Mouse (Mus musculus) testis, postnatal 10 days (tissue): ENCODE measurements at regions not wholly inside any gene's neighbourhood (a gene's known extent, or its start where the extent isn't known, plus 50 kb on each side); places are given as distances from the start of the nearest gene placed in this dataset.
"Not testable (repeated sequence)": the region's sequence is repeated elsewhere in the genome, so short reads cannot be mapped to it uniquely, and the experiment has no call there.

Experiments
- DNase-seq: peaks from one replicate; pipeline ENCODE4 v3.0.0; 2021; ENCODE audit warnings: low spot score

DNA sequence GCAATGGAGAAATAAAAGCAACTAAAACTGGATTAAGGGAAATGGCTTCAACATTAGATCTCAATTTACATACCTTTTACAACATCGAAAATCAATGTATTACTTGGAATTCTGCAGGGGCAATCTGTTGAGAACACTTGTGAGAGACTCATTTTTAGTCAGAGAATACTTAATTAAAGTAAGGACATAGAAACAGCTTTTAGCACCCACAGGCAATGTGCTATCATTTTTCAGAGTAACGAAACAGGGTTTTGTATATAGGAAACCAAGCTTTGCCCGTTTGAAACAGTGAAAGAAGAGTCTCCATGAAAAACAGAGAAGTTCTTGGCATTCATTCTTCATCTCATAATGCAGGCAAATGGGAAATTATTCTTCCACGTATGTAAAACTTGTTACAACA lies 196.4 kb downstream of the Tdrd3 start:
- DNase-seq, result no peak

DNA sequence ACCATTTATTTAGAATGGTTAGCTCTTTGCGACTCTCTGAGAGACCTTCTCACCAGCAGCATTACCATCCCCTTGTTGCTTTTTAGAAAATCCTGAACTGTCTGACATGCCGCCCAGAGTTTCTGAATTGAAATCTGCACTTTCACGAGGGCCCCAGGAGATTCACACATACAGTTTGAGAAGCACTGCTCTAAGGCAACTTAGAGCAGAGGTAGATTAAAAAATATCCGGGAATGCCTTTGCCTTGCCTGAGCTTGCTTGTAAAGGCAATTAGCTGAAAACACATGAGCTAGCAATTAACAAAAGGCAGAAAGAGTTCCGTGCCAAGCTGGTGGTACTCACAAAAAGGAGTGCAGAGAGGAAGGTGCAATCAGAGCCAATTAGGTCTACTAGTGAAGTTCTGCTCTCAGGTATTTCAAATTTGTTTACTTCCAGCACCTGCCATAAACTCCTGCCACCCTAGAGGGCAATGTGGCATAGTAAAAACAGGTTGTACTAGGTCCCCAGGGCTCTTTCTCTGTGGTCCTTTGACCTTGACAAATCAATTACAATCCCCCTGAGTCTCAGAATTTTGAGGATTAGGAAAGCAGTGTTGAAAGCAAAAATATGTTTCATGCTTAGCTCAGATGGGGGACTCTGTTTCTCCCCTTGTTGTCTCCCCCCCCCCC lies 203.1 kb downstream of the Tdrd3 start:
- DNase-seq, result no peak

DNA sequence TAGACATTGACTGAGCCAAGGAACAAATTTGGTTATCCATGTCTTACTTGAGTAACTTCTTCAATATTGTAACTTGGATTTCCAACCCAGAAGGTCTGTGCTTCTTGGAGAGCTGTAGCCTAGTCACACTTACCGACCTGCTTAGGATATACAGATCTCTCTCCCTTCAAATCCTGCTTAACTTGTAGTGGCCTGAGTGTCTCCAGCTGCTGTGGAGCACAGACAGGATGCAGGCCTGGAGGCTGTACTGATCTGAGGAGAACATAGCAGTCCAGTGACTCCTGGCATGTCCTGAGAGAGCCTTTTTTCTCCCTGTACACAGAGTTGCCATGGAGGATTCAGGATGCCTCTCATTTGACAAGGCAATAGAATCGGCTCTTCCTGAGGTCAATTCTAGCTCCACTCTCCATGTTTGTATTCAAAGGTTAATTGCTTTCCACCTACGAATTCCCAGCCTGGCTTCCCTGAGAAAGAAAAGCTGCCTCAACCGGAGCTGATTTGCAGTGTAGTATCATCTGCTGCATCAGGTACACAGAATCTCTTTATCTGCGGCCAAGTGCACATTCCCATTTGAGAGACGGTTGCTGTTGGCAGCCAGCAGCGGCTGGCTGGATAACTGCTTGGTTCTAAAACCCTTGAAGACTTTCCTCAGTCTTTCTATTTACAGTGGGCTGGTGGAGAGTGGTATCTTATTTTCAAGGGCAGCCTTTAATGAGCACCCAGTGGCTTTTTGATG lies 214.8 kb downstream of the Tdrd3 start:
- no peak for DNase-seq

DNA sequence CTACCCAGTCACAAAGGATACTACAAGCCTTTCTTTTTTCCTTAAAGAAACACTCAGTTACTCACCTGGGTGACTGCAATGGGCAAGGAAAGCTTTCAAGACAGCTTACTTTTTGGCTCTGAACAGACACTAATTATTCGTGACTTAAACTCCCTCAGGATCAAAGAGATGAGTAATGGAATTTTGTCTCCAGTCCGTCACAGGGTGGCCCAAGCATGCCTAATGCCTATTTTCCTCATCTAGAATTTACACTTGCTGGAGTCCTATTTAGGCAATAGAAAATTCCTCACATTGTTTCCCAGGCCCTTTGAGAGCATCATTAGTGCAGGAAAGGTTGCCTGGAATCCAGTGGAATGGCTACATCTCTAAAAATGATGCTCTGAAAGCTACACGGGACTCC lies 218.2 kb downstream of the Tdrd3 start:
- DNase-seq, result no peak

DNA sequence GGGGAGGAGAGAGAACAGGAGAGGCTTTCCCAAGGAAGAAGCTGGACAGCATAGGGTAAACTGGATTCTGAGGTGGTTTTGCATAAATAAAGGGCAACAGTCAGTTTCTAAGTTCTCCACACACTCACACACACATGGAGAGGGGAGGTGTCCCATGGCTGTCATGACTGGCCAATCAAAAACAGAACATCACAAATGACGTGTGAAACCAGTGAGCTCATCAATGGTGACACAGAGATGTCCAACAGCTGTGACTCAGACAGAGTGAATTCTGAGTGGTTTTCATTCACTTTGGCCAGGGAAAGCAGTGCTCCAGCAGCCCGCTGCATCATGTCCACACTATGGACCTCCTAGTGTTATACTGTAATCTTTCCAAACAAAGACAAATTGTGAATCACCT lies 220.7 kb downstream of the Tdrd3 start:
- no peak for DNase-seq

DNA sequence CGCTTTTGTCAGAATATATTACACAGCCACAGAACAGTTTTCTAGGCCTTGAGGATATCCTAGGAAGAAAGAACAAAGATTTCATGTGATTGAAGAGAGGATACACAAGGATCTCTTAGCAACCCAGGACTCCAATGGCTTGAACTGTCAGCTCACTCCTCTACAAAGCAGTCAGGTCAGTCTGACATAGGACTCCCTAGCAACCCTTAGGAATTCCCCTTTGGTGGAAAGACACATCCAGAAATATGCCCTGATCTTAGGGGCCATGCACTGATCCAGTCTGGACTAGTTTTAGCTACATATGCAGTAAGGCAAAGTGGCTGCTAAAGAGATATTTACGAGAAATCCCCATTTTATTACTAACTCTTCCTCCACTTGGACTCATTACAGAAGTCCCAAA lies 251.5 kb downstream of the Tdrd3 start:
- DNase-seq, result no peak

DNA sequence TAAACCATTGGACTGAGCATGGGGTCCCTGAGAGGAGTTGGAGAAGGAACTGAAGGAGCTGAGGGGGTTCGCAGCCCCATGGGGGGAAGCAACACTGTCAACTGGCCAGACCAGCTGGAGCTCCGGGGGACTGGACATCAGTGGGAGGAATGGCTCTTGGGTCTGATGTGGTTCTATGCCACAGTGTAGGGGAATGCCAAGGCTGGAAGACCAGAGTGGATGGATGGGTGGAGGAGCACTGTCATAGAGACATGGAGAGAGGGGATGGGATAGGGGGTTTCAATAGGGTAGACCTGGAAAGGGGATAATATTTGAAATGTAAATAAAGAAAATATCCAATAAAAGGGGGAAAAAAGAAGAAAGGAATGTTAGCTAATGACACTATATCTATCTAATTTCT lies 253.1 kb downstream of the Tdrd3 start:
- no peak for DNase-seq

DNA sequence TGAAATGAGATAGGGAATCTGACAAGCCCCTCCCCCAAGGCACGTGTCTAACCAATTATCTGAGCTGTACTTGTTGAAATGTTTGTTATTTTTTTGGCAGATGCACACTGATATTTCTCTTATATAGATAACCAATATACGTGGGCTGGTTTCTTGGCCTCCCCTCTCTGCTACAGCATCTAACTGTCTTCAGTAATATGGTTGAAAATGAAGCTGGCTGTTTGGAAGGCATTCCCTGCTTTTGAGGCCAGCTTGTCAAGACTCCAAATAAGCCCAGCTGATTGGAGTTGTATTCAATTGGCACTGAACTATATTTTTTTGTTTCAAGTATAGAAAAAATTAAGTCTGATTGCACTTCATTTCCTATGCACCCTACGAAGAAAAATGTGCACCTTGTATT lies 264.3 kb downstream of the Tdrd3 start:
- no peak for DNase-seq

DNA sequence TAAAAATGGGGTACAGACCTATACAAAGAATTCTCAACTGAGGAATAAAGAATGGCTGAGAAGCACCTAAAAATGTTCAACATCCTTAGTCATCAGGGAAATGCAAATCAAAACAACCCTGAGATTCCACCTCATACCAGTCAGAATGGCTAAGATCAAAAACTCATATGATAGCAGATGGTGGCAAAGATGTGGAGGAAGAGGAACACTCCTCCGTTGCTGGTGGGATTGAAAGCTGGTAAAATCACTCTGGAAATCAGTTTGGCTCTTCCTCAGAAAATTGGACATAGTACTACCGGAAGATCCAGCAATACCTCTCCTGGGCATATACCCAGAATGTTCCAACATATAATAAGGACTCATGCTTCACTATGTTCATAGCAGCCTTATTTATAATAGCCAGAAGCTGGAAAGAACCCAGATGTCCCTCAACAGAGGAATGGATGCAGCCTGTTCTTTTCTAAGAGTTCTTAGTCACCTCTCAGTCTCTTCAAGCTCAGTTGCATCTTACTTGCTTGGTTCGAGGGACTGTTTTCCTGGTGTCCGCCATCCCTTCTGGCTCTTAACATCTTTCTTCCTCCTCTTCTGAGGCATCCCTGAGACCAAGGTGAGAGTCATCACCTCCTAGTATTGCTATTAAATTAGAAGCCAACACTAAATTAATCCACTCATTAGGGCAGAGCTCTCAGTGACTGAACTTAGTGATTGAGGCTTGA lies 266.8 kb downstream of the Tdrd3 start:
- DNase-seq, result not testable (repeated sequence)

DNA sequence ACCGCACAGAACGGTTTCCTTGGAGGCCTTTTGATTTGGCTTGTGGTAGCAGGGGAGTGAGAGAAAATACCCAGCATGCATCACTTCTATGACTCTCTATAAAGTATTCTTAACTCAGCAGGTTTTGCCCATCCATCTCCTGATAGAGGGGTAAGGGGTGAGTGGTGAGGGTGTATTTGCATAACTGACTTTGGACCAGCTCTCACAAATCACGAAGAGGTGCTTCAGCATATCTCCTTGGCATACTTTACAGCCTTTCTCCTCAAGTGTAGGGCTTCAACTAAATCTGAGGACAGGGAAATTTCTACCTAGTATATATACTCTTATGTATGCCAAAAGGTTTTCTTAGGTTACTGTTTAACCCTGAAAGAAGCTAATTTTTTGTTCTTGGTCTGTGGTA lies 273.4 kb downstream of the Tdrd3 start:
- DNase-seq, result no peak

DNA sequence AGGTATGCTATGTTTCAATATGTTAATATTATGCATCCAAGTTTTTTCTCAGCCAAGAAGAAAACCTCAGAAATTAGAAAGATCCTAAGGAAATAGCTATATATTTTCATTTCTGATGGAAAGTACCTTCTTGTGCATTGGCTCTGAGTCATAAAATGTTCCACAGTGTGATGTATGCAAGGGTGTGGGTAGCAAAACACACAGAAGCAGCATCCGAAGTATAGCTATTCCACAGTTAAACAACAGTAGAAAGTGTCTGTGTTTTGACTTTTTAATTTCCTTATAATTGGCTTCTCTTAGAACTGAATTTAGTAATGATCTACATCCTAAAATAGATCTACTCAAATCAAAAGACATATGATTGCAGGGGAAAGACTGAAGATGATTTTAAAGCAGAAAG lies 320.0 kb downstream of the Tdrd3 start:
- DNase-seq, result no peak

DNA sequence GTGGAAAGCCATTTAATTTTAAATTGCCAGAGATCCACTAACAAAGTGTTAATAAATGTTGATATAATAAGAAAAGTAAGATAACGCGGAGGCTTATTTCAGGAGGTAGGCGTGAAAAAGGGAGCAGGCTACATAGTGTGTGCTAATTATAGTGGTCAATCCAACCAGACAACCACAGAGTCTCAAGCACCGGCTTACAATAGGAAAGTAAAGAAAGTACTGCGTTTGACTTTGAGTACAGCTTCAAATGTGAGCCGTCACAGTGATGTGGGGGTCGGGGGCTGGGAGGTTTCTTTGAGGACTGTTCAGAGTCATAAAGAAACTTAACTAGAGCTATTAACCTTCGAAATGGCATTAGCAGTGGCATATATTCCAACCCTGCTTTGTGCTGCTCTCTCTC lies 329.1 kb downstream of the Tdrd3 start:
- DNase-seq, result no peak

DNA sequence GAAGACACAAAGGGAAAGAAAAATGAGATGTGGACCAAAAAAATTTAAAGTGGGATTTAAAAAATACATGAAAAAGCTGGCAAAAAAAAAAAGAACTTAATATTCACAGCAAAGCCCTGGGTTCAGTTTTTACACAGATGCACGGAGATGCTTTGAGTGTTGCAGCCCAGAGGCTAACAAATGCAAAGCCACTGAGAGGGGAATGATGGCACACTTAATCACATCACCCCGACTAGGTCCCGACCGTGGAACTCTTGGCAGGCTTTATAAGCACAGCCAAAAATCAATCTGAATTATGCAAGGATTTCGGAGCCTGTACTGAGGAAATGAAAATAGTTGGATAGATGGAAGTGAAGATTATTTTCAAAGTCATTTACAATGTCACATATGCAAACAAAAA lies 329.6 kb downstream of the Tdrd3 start:
- no peak for DNase-seq

DNA sequence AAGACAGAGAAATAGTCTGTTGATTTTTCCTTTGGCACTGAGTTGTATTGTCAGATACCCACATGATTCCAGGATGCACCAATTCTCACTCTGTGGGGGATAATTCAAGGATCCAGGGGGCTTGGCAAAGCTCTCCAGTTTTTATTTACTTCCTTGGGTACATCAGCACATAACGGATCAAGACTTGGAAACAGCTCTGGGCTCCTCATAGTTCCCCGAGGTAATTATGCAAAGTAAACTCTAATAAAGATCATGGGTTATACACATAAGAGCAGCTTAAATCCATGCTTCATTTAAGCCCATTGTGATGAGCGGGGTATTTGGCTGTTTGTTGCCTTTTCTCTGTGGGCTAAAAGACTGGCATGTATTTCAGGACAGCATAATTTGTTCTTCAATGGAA lies 332.6 kb downstream of the Tdrd3 start:
- no peak for DNase-seq

DNA sequence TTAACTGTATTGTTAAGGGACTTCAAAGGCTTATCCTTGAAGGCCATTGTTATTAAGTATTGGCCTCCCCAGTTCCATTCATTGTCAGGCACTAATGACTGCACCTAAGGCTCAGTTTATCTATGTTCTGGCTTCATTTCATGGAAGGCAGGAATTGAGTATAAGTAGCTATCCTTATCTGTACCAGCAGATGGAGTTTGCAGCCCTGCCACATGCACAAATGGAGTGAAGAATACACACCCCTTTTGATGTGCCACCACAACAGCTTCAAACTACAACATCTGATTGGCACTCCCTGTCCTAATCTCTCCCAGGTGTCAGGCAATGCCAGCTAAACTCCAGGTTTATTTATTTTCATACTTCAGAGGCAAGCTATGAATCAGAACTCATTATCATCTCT lies 333.3 kb downstream of the Tdrd3 start:
- DNase-seq, result no peak

DNA sequence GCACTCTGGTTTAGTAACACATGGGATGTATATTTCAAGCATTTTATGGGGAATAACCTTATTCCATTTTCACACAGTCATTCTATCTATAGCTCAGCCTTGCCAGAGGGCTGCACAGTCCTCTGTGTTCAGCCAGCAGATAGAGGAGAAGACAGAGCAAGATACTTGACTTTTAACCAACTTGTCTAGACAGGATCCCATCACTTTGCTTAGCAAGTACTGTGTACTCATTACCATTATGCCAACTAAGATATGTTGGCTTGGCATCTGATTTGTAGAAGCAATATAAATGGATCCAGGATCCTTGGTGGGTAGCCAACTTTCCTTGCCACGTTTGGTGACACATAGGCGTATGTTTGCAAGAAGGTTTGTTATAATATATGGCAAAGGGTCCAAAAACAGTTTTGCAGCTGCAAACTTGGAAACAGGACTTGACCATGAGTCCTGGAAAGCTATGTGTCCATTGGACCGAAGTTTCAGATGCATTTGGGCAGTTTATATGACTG lies 334.3 kb downstream of the Tdrd3 start:
- DNase-seq, result no peak

DNA sequence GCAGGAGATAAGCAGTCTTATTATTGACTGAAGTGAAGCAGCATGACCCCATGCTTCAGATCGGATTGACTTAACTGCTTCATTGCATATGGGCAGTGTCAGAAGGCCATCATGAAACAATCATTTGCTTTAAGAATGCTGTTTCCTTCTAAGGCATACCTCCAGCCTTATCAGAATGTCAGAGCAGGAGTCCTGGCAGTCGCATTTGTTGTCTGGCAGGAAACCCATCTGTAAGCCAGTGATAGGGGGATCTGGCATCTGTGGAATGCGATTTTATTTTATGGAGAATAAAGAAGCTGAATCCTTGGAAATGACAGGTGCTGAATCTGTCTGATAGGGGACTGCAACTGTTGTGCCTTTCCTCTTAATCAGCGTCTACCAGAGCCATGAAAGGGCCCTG lies 338.3 kb downstream of the Tdrd3 start:
- no peak for DNase-seq

DNA sequence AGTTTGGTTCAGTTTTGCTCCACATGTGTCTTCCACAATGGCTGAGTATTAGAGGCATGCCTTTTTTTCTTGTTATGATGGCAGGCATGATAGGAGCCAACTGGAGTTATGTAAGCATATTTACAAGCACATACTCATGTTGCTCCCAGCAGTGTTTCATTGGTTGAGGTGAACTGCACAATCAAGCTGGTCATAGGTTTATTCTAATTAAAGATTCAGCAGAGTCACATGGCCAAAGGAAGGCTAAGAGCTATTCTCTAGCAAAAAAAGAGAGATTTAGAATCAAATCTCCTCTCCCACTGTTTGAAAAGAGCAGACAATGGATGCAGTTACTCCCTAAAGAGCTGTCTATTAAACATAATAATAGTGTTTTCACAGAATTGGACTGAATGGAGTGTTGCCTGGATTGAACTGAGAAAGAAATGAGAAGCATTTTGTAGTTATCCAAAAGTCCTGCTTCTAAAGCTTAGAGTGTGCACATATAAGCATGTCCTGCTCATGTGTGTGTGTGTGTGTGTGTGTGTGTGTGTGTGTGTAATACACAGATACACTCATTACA lies 359.0 kb downstream of the Tdrd3 start:
- DNase-seq, result no peak

DNA sequence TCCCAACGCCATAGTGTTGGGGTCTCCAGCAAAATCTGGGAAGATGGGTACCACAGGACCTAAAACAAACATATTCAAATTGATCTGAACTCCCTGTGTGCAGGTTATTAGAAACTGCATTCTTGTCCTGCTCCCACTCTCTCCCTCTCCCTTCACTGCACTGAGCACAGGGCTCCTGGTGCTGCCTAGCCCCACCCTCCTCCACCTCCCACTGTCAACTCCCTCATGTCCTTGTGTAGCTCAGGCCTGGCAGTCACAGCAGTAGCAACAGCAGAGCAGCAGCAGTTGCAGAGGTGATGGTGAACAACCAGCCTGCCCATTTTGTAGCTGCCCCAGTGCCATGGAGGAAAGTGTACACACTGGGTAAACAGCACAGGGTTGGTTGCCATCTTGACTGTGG lies 383.4 kb downstream of the Tdrd3 start:
- DNase-seq, result peak; percentile 64

DNA sequence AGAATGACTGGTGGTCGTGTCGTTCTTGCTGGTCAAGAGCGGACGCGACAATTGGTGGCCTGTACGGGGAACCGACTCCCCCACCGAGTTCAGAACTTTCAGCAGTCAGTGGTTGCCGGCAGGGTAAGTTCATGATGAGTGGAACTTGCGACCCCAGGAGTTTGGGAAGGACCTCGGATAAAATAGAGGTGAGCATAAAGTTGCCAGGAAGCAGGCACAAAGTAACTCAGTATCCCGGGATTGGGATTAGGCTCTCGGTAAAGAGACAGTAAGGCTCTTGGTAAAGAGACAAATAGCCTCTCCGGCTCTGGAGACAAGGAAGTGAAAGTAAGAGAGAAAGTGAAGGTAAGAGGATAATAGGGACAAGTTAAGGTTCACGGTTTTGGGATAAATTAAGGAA lies 393.2 kb downstream of the Tdrd3 start:
- not testable (repeated sequence) for DNase-seq

DNA sequence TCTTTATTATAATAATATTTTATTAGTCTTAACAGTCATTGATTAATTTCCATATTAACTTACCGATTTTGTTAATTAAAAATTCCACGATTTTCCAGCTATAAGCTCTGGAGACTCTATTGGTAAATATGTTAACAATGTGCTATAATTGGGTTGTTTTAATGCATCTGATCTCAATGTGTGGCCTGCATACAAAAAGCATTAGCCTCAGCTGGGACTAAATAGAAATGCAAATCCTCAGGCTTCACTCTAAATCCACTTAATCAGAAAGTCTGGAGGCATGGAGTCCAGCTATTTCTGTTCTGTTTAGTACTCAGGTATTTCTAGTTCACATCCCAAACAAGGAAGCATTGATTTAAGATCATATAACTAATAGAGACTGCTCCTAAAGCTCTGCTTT lies 427.7 kb downstream of the Tdrd3 start:
- no peak for DNase-seq

DNA sequence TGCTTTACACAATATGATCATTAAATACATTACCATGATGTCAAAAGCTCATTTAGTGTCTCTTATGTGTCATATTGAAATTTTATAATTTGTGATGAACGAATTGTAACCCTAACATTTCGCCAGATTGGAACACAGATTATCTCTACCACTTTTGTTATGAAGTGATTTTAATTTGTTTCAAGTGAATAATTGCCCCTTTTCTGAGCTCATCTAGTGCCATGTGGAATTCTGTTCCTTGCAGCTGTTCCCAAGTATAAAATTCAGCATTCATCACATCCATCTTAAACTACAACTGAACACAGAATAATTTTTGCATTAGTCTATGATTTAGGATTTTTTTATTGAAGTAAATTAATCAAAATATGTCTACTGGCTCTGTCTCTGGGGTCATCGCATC lies 445.0 kb downstream of the Tdrd3 start:
- DNase-seq, result no peak
